Mouse (Mus musculus): ENCODE measurements around the gene Camta2. TPM values are rescaled to one million over a fixed set of nuclear protein-coding genes. Genes with fewer than 3 reads are reported as not detected.
A peak's percentile ranks its signal among the peaks of the same experiment; 100 is the strongest.

The Camta2 gene
- total and polyA plus RNA-seq, 2 experiments from 2014 or later: 8.7 to 10.5 TPM

- H3K4me1 ChIP-seq (ENCODE audit: control insufficient read depth, insufficient read depth): peaks cover 15% of the 10 kb centered on the region
- no peak overlapping the region for H3K27ac ChIP-seq (ENCODE audit: low read depth)
- TF ChIP-seq CTCF (IDR thresholded peaks at IDR 0.05; ENCODE audit: low read depth) (no peak), EP300 (IDR thresholded peaks at IDR 0.05; ENCODE audit: low read depth) (no peak)
- 44% methylated on average over 2 of the region's 2 CpGs for WGBS
- H3K4me2 ChIP-seq (ENCODE audit: low read depth, low read length): no peak overlapping the region; the same call in 1 of the 2 replicates
- H3K27me3 ChIP-seq (ENCODE audit: control insufficient read depth, insufficient read depth, low read length): no peaks in the 10 kb centered on the region
- H3K4me3 ChIP-seq (ENCODE audit: low read depth, low read length): no peak overlapping the region; the same call in 1 of the 2 replicates
- no peaks in the 10 kb centered on the region for H3K9me3 ChIP-seq (replicated peaks; ENCODE audit: control insufficient read depth, low read length)
- ATAC-seq (ENCODE audit: insufficient read depth, low read depth) (no peak), DNase-seq (ENCODE audit: low spot score) (no peak)
- peaks cover 44% of the 10 kb centered on the region for H3K36me3 ChIP-seq (replicated peaks; ENCODE audit: control insufficient read depth, insufficient read depth, low read length)
- H3K9ac ChIP-seq (replicated peaks; ENCODE audit: low read depth, low read length): no peak overlapping the region
Measured at GRCm38 (mm10) chr11:70651391-70651790, 36.5 kb downstream of the Camta2 start.

GRCm38 (mm10) chr11:70650322-70651175 lies 37.4 kb downstream of the Camta2 start:
- peaks cover 9% of the 10 kb centered on the region for H3K4me1 ChIP-seq (ENCODE audit: control insufficient read depth, insufficient read depth)
- 66% methylated on average over 12 of the region's 12 CpGs for WGBS

GRCm38 (mm10) chr11:70649185-70649734 lies 38.6 kb downstream of the Camta2 start:
- no peaks in the 10 kb centered on the region for H3K27me3 ChIP-seq (ENCODE audit: control insufficient read depth, insufficient read depth, low read length)
- no peak overlapping the region for H3K27ac ChIP-seq (ENCODE audit: low read depth)
- H3K36me3 ChIP-seq (replicated peaks; ENCODE audit: control insufficient read depth, insufficient read depth, low read length): peaks cover 54% of the 10 kb centered on the region
- ATAC-seq (ENCODE audit: insufficient read depth, low read depth) (no peak), DNase-seq (ENCODE audit: low spot score) (no peak)
- TF ChIP-seq CTCF (IDR thresholded peaks at IDR 0.05; ENCODE audit: low read depth) (no peak), EP300 (IDR thresholded peaks at IDR 0.05; ENCODE audit: low read depth) (no peak)
- H3K4me2 ChIP-seq (ENCODE audit: low read depth, low read length): no peak overlapping the region
- no peak overlapping the region for H3K4me3 ChIP-seq (ENCODE audit: low read depth, low read length)
- WGBS: 80% methylated on average over 8 of the region's 8 CpGs
- H3K4me1 ChIP-seq (ENCODE audit: control insufficient read depth, insufficient read depth): peaks cover 14% of the 10 kb centered on the region
- H3K9me3 ChIP-seq (replicated peaks; ENCODE audit: control insufficient read depth, low read length): no peaks in the 10 kb centered on the region
- H3K9ac ChIP-seq (replicated peaks; ENCODE audit: low read depth, low read length): no peak overlapping the region

More at GRCm38 (mm10) chr11:70650322-70651175, 37.4 kb downstream of the Camta2 start:
- H3K4me3 ChIP-seq (ENCODE audit: low read depth, low read length): no peak overlapping the region
- no peak overlapping the region for H3K9ac ChIP-seq (replicated peaks; ENCODE audit: low read depth, low read length)
- H3K36me3 ChIP-seq (replicated peaks; ENCODE audit: control insufficient read depth, insufficient read depth, low read length): peaks cover 44% of the 10 kb centered on the region
- no peak overlapping the region for H3K27ac ChIP-seq (ENCODE audit: low read depth)
- no peak for TF ChIP-seq CTCF (IDR thresholded peaks at IDR 0.05; ENCODE audit: low read depth)
- 0 out of 2 replicates have a peak, but pooled peaks have one; percentile 17 for TF ChIP-seq EP300 (IDR thresholded peaks at IDR 0.05; ENCODE audit: low read depth)
- DNase-seq (ENCODE audit: low spot score) (no peak), ATAC-seq (ENCODE audit: insufficient read depth, low read depth) (no peak)
- no peaks in the 10 kb centered on the region for H3K27me3 ChIP-seq (ENCODE audit: control insufficient read depth, insufficient read depth, low read length)
- H3K9me3 ChIP-seq (replicated peaks; ENCODE audit: control insufficient read depth, low read length): no peaks in the 10 kb centered on the region
- H3K4me2 ChIP-seq (ENCODE audit: low read depth, low read length): no peak overlapping the region

- Histone ChIP-seq H3K4me3 (ENCODE audit: low read depth, low read length) (peak overlapping the region; percentile 80), H3K36me3 (replicated peaks; ENCODE audit: control insufficient read depth, insufficient read depth, low read length) (peaks cover 61% of the 10 kb centered on the region), H3K27ac (ENCODE audit: low read depth) (no peak overlapping the region), H3K9ac (replicated peaks; ENCODE audit: low read depth, low read length) (peak overlapping the region; percentile 86), H3K4me1 (ENCODE audit: control insufficient read depth, insufficient read depth) (peaks cover 14% of the 10 kb centered on the region), H3K9me3 (replicated peaks; ENCODE audit: control insufficient read depth, low read length) (no peaks in the 10 kb centered on the region), H3K4me2 (ENCODE audit: low read depth, low read length) (peak overlapping the region; percentile 95), H3K27me3 (ENCODE audit: control insufficient read depth, insufficient read depth, low read length) (no peaks in the 10 kb centered on the region)
- TF ChIP-seq EP300 (IDR thresholded peaks at IDR 0.05; ENCODE audit: low read depth) (no peak), CTCF (IDR thresholded peaks at IDR 0.05; ENCODE audit: low read depth) (no peak)
- no peak for ATAC-seq (ENCODE audit: insufficient read depth, low read depth)
- no peak for DNase-seq (ENCODE audit: low spot score)
- WGBS: 67% methylated on average over 4 of the region's 4 CpGs
Measured at GRCm38 (mm10) chr11:70648512-70648911, 39.4 kb downstream of the Camta2 start.

GRCm38 (mm10) chr11:70647716-70648420 lies 40.0 kb downstream of the Camta2 start:
- peak overlapping the region; percentile 97 for H3K27ac ChIP-seq (ENCODE audit: low read depth)
- ATAC-seq (ENCODE audit: insufficient read depth, low read depth) (no peak), DNase-seq (ENCODE audit: low spot score) (peak; percentile 16)
- H3K36me3 ChIP-seq (replicated peaks; ENCODE audit: control insufficient read depth, insufficient read depth, low read length): peaks cover 61% of the 10 kb centered on the region
- no peaks in the 10 kb centered on the region for H3K9me3 ChIP-seq (replicated peaks; ENCODE audit: control insufficient read depth, low read length)
- no peaks in the 10 kb centered on the region for H3K27me3 ChIP-seq (ENCODE audit: control insufficient read depth, insufficient read depth, low read length)
- H3K4me3 ChIP-seq (ENCODE audit: low read depth, low read length): peak overlapping the region; percentile 80
- H3K4me2 ChIP-seq (ENCODE audit: low read depth, low read length): peak overlapping the region; percentile 95
- TF ChIP-seq CTCF (IDR thresholded peaks at IDR 0.05; ENCODE audit: low read depth): no peak
- TF ChIP-seq EP300 (IDR thresholded peaks at IDR 0.05; ENCODE audit: low read depth): no peak
- H3K4me1 ChIP-seq (ENCODE audit: control insufficient read depth, insufficient read depth): peaks cover 11% of the 10 kb centered on the region
- peak overlapping the region; percentile 86 for H3K9ac ChIP-seq (replicated peaks; ENCODE audit: low read depth, low read length)
- WGBS: 3% methylated on average over 28 of the region's 28 CpGs
